Mouse (Mus musculus): ENCODE data around the gene Ddit4. TPM values are rescaled to one million over a fixed set of nuclear protein-coding genes. Genes with fewer than 3 reads are reported as not detected.

Gene Ddit4
- total and polyA plus RNA-seq, 2 experiments from 2014 or later: 40.7 to 57.8 TPM

GRCm38 (mm10) chr10:59942847-59943420 is 8.7 kb downstream of the Ddit4 start:
- DNase-seq (peak; percentile 69), ATAC-seq (peak; percentile 72)
- no peaks in the 10 kb centered on the region for H3K9me3 ChIP-seq (ENCODE audit: low read length)
- H3K27me3 ChIP-seq (ENCODE audit: insufficient read depth, low read length): no peaks in the 10 kb centered on the region
- peaks cover 12% of the 10 kb centered on the region for H3K4me1 ChIP-seq (ENCODE audit: insufficient read depth)
- H3K9ac ChIP-seq: peak overlapping the region; percentile 51
- peak overlapping the region; percentile 45 for H3K4me2 ChIP-seq (ENCODE audit: low read depth)
- H3K36me3 ChIP-seq (ENCODE audit: insufficient read depth): no peaks in the 10 kb centered on the region
- peak overlapping the region; percentile 18 for H3K4me3 ChIP-seq (ENCODE audit: low read depth, low read length)
- TF ChIP-seq CTCF (IDR thresholded peaks at IDR 0.05; ENCODE audit: low read depth): no peak
- H3K27ac ChIP-seq (ENCODE audit: low read depth, low read length): peak overlapping the region; percentile 68
- 1% methylated on average over 16 of the region's 16 CpGs for WGBS

GRCm38 (mm10) chr10:59942281-59942846 is 9.3 kb downstream of the Ddit4 start:
- ATAC-seq (peak; percentile 60), DNase-seq (peak; percentile 43)
- no peaks in the 10 kb centered on the region for H3K36me3 ChIP-seq (ENCODE audit: insufficient read depth)
- H3K4me1 ChIP-seq (ENCODE audit: insufficient read depth): peaks cover 12% of the 10 kb centered on the region
- H3K4me3 ChIP-seq (ENCODE audit: low read depth, low read length): peak overlapping the region; percentile 18
- 44% methylated on average over 21 of the region's 21 CpGs for WGBS
- no peak for TF ChIP-seq CTCF (IDR thresholded peaks at IDR 0.05; ENCODE audit: low read depth)
- peak overlapping the region; percentile 68 for H3K27ac ChIP-seq (ENCODE audit: low read depth, low read length)
- peak overlapping the region; percentile 45 for H3K4me2 ChIP-seq (ENCODE audit: low read depth)
- peak overlapping the region; percentile 51 for H3K9ac ChIP-seq
- no peaks in the 10 kb centered on the region for H3K27me3 ChIP-seq (ENCODE audit: insufficient read depth, low read length)
- no peaks in the 10 kb centered on the region for H3K9me3 ChIP-seq (ENCODE audit: low read length)

GRCm38 (mm10) chr10:59939081-59939480 is 12.6 kb downstream of the Ddit4 start:
- Histone ChIP-seq H3K4me1 (ENCODE audit: insufficient read depth) (peaks cover 12% of the 10 kb centered on the region), H3K27me3 (ENCODE audit: insufficient read depth, low read length) (no peaks in the 10 kb centered on the region), H3K4me3 (ENCODE audit: low read depth, low read length) (no peak overlapping the region), H3K9ac (no peak overlapping the region), H3K36me3 (ENCODE audit: insufficient read depth) (no peaks in the 10 kb centered on the region), H3K9me3 (ENCODE audit: low read length) (no peaks in the 10 kb centered on the region), H3K27ac (ENCODE audit: low read depth, low read length) (no peak overlapping the region), H3K4me2 (ENCODE audit: low read depth) (no peak overlapping the region)
- TF ChIP-seq CTCF (IDR thresholded peaks at IDR 0.05; ENCODE audit: low read depth): no peak
- no peak for ATAC-seq
- DNase-seq: no peak
- 65% methylated on average over 1 of the region's 1 CpGs for WGBS

- DNase-seq (no peak), ATAC-seq (no peak)
- Histone ChIP-seq H3K9me3 (ENCODE audit: low read length) (no peaks in the 10 kb centered on the region), H3K9ac (no peak overlapping the region), H3K36me3 (ENCODE audit: insufficient read depth) (no peaks in the 10 kb centered on the region), H3K4me2 (ENCODE audit: low read depth) (no peak overlapping the region), H3K4me3 (ENCODE audit: low read depth, low read length) (no peak overlapping the region), H3K27ac (ENCODE audit: low read depth, low read length) (no peak overlapping the region), H3K27me3 (ENCODE audit: insufficient read depth, low read length) (no peaks in the 10 kb centered on the region), H3K4me1 (ENCODE audit: insufficient read depth) (peaks cover 11% of the 10 kb centered on the region)
- no peak for TF ChIP-seq CTCF (IDR thresholded peaks at IDR 0.05; ENCODE audit: low read depth)
- WGBS: 87% methylated on average over 5 of the region's 5 CpGs
Observed at GRCm38 (mm10) chr10:59938662-59939061, 13.0 kb downstream of the Ddit4 start.

GRCm38 (mm10) chr10:59936058-59936856 is 15.4 kb downstream of the Ddit4 start:
- no peaks in the 10 kb centered on the region for H3K36me3 ChIP-seq (ENCODE audit: insufficient read depth)
- WGBS: 64% methylated on average over 8 of the region's 8 CpGs
- H3K4me3 ChIP-seq (ENCODE audit: low read depth, low read length): no peak overlapping the region
- H3K4me1 ChIP-seq (ENCODE audit: insufficient read depth): no peaks in the 10 kb centered on the region
- no peak for TF ChIP-seq CTCF (IDR thresholded peaks at IDR 0.05; ENCODE audit: low read depth)
- DNase-seq (no peak), ATAC-seq (no peak)
- no peak overlapping the region for H3K27ac ChIP-seq (ENCODE audit: low read depth, low read length)
- no peaks in the 10 kb centered on the region for H3K9me3 ChIP-seq (ENCODE audit: low read length)
- H3K9ac ChIP-seq: no peak overlapping the region
- H3K4me2 ChIP-seq (ENCODE audit: low read depth): no peak overlapping the region
- H3K27me3 ChIP-seq (ENCODE audit: insufficient read depth, low read length): no peaks in the 10 kb centered on the region

- no peak overlapping the region for H3K9ac ChIP-seq
- H3K9me3 ChIP-seq (ENCODE audit: low read length): no peaks in the 10 kb centered on the region
- H3K27me3 ChIP-seq (ENCODE audit: insufficient read depth, low read length): no peaks in the 10 kb centered on the region
- no peak overlapping the region for H3K4me3 ChIP-seq (ENCODE audit: low read depth, low read length)
- no peaks in the 10 kb centered on the region for H3K36me3 ChIP-seq (ENCODE audit: insufficient read depth)
- H3K27ac ChIP-seq (ENCODE audit: low read depth, low read length): no peak overlapping the region
- no peak for TF ChIP-seq CTCF (IDR thresholded peaks at IDR 0.05; ENCODE audit: low read depth)
- no peak for ATAC-seq
- DNase-seq: no peak
- no peak overlapping the region for H3K4me2 ChIP-seq (ENCODE audit: low read depth)
- 54% methylated on average over 3 of the region's 3 CpGs for WGBS
- H3K4me1 ChIP-seq (ENCODE audit: insufficient read depth): no peaks in the 10 kb centered on the region
Observed at GRCm38 (mm10) chr10:59934039-59934438, 17.6 kb downstream of the Ddit4 start.

- H3K9me3 ChIP-seq (ENCODE audit: low read length): no peaks in the 10 kb centered on the region
- no peak for TF ChIP-seq CTCF (IDR thresholded peaks at IDR 0.05; ENCODE audit: low read depth)
- WGBS: 75% methylated on average over 6 of the region's 6 CpGs
- no peaks in the 10 kb centered on the region for H3K4me1 ChIP-seq (ENCODE audit: insufficient read depth)
- H3K36me3 ChIP-seq (ENCODE audit: insufficient read depth): no peaks in the 10 kb centered on the region
- H3K27ac ChIP-seq (ENCODE audit: low read depth, low read length): no peak overlapping the region
- no peak overlapping the region for H3K4me2 ChIP-seq (ENCODE audit: low read depth)
- H3K9ac ChIP-seq: no peak overlapping the region
- no peak overlapping the region for H3K4me3 ChIP-seq (ENCODE audit: low read depth, low read length)
- ATAC-seq (no peak), DNase-seq (no peak)
- no peaks in the 10 kb centered on the region for H3K27me3 ChIP-seq (ENCODE audit: insufficient read depth, low read length)
Observed at GRCm38 (mm10) chr10:59932521-59932920, 19.1 kb downstream of the Ddit4 start.
